Mouse (Mus musculus): Measurements from ENCODE around the gene Paqr9. TPM values are rescaled to one million over a fixed set of nuclear protein-coding genes. Genes with fewer than 3 reads are reported as not detected.
A peak's percentile ranks its signal among the peaks of the same experiment; 100 is the strongest.
"Not testable (repeated sequence)": the region's sequence is repeated elsewhere in the genome, so short reads cannot be mapped to it uniquely, and the experiment has no call there.

Paqr9 gene
- polyA plus RNA-seq (2016; fragmentation: Nextera tagmentation; extraction: Ambion mirVana), result 0.07 and 0.12 TPM in 2 replicates

GRCm38 (mm10) chr9:95559059-95559935 is at the start of gene Paqr9:
Paqr9 (plus strand) TSS chr9:95559657.
- H3K27me3 ChIP-seq (ENCODE audit: poor library complexity, severe bottlenecking), result peaks cover 96% of the 10 kb centered on the region
- H3K9me3 ChIP-seq, result no peaks in the 10 kb centered on the region
- H3K4me3 ChIP-seq, result peak within 1 kb of the TSS; percentile 71
- no peaks in the 10 kb centered on the region for H3K36me3 ChIP-seq (replicated peaks)
- WGBS, result 6% methylated on average over 115 of the region's 118 CpGs
- peak within 1 kb of the TSS; percentile 79 for H3K27ac ChIP-seq
- peak; percentile 40 for DNase-seq (ENCODE audit: extremely low spot score, low spot score)
- peaks cover 20% of the 10 kb centered on the region for H3K4me1 ChIP-seq

- DNase-seq (ENCODE audit: extremely low spot score, low spot score), result no peak
- Histone ChIP-seq H3K9me3 (no peaks in the 10 kb centered on the region), H3K4me3 (peak overlapping the region; percentile 92), H3K4me1 (peaks cover 22% of the 10 kb centered on the region), H3K36me3 (replicated peaks) (peaks cover 15% of the 10 kb centered on the region), H3K27me3 (ENCODE audit: poor library complexity, severe bottlenecking) (no peaks in the 10 kb centered on the region), H3K27ac (peak overlapping the region; percentile 94)
- WGBS, result 9% methylated on average over 21 of the region's 21 CpGs
Measured at GRCm38 (mm10) chr9:95510693-95511404, 48.6 kb upstream of the Paqr9 start.

GRCm38 (mm10) chr9:95511472-95512330 is 47.8 kb upstream of the Paqr9 start, which contains the start of gene U2surp:
U2surp (minus strand) TSS chr9:95511996.
- H3K27me3 ChIP-seq (ENCODE audit: poor library complexity, severe bottlenecking), result no peaks in the 10 kb centered on the region
- peak; percentile 96 for DNase-seq (ENCODE audit: extremely low spot score, low spot score)
- peak within 1 kb of the TSS; percentile 92 for H3K4me3 ChIP-seq
- under 1% methylated on average over 74 of the region's 74 CpGs for WGBS
- no peaks in the 10 kb centered on the region for H3K9me3 ChIP-seq
- peak within 1 kb of the TSS; percentile 94 for H3K27ac ChIP-seq
- peaks cover 15% of the 10 kb centered on the region for H3K36me3 ChIP-seq (replicated peaks)
- H3K4me1 ChIP-seq, result peaks cover 22% of the 10 kb centered on the region

GRCm38 (mm10) chr9:95512331-95513030 is 47.0 kb upstream of the Paqr9 start:
- H3K27me3 ChIP-seq (ENCODE audit: poor library complexity, severe bottlenecking), result no peaks in the 10 kb centered on the region
- 27% methylated on average over 15 of the region's 15 CpGs for WGBS
- no peak for DNase-seq (ENCODE audit: extremely low spot score, low spot score)
- peak overlapping the region; percentile 94 for H3K27ac ChIP-seq
- peaks cover 22% of the 10 kb centered on the region for H3K4me1 ChIP-seq
- H3K9me3 ChIP-seq, result no peaks in the 10 kb centered on the region
- peak overlapping the region; percentile 92 for H3K4me3 ChIP-seq
- peaks cover 12% of the 10 kb centered on the region for H3K36me3 ChIP-seq (replicated peaks)

GRCm38 (mm10) chr9:95513776-95514175 is 45.7 kb upstream of the Paqr9 start:
- no peaks in the 10 kb centered on the region for H3K9me3 ChIP-seq
- 94% methylated on average over 2 of the region's 2 CpGs for WGBS
- H3K36me3 ChIP-seq (replicated peaks), result 0 out of 2 replicates have a peak, but pooled peaks cover 2% of the 10 kb centered on the region
- no peak for DNase-seq (ENCODE audit: extremely low spot score, low spot score)
- H3K27ac ChIP-seq, result no peak overlapping the region
- no peaks in the 10 kb centered on the region for H3K27me3 ChIP-seq (ENCODE audit: poor library complexity, severe bottlenecking)
- H3K4me1 ChIP-seq, result peaks cover 22% of the 10 kb centered on the region
- no peak overlapping the region for H3K4me3 ChIP-seq

GRCm38 (mm10) chr9:95514361-95514760 is 45.1 kb upstream of the Paqr9 start:
- H3K4me3 ChIP-seq; DNase-seq (ENCODE audit: extremely low spot score, low spot score); H3K27me3 ChIP-seq (ENCODE audit: poor library complexity, severe bottlenecking); H3K36me3 ChIP-seq (replicated peaks); H3K9me3 ChIP-seq; H3K27ac ChIP-seq: not testable (repeated sequence)
- WGBS, result 97% methylated on average over 3 of the region's 3 CpGs
- H3K4me1 ChIP-seq, result peaks cover 22% of the 10 kb centered on the region

- no peak overlapping the region for H3K4me3 ChIP-seq
- H3K9me3 ChIP-seq, result no peaks in the 10 kb centered on the region
- no peaks in the 10 kb centered on the region for H3K27me3 ChIP-seq (ENCODE audit: poor library complexity, severe bottlenecking)
- H3K27ac ChIP-seq, result no peak overlapping the region
- H3K4me1 ChIP-seq, result no peaks in the 10 kb centered on the region
- no peaks in the 10 kb centered on the region for H3K36me3 ChIP-seq (replicated peaks)
- WGBS, result 91% methylated on average over 5 of the region's 5 CpGs
- DNase-seq (ENCODE audit: extremely low spot score, low spot score), result no peak
Measured at GRCm38 (mm10) chr9:95520563-95520962, 38.9 kb upstream of the Paqr9 start.

GRCm38 (mm10) chr9:95521031-95521430 is 38.4 kb upstream of the Paqr9 start:
- H3K4me1 ChIP-seq, result no peaks in the 10 kb centered on the region
- H3K27ac ChIP-seq, result no peak overlapping the region
- H3K4me3 ChIP-seq, result no peak overlapping the region
- DNase-seq (ENCODE audit: extremely low spot score, low spot score), result no peak
- H3K27me3 ChIP-seq (ENCODE audit: poor library complexity, severe bottlenecking), result no peaks in the 10 kb centered on the region
- WGBS, result 93% methylated on average over 8 of the region's 8 CpGs
- no peaks in the 10 kb centered on the region for H3K36me3 ChIP-seq (replicated peaks)
- no peaks in the 10 kb centered on the region for H3K9me3 ChIP-seq

GRCm38 (mm10) chr9:95521566-95521965 is 37.9 kb upstream of the Paqr9 start:
- Histone ChIP-seq H3K36me3 (replicated peaks) (no peaks in the 10 kb centered on the region), H3K4me1 (no peaks in the 10 kb centered on the region), H3K4me3 (no peak overlapping the region), H3K27me3 (ENCODE audit: poor library complexity, severe bottlenecking) (no peaks in the 10 kb centered on the region), H3K9me3 (no peaks in the 10 kb centered on the region), H3K27ac (no peak overlapping the region)
- no peak for DNase-seq (ENCODE audit: extremely low spot score, low spot score)
- 58% methylated on average over 10 of the region's 10 CpGs for WGBS

GRCm38 (mm10) chr9:95522561-95522960 is 36.9 kb upstream of the Paqr9 start:
- WGBS, result 90% methylated on average over 2 of the region's 2 CpGs
- no peaks in the 10 kb centered on the region for H3K36me3 ChIP-seq (replicated peaks)

GRCm38 (mm10) chr9:95525376-95525775 is 34.1 kb upstream of the Paqr9 start:
- Histone ChIP-seq H3K27ac (no peak overlapping the region), H3K4me1 (no peaks in the 10 kb centered on the region), H3K4me3 (no peak overlapping the region), H3K27me3 (ENCODE audit: poor library complexity, severe bottlenecking) (no peaks in the 10 kb centered on the region), H3K9me3 (no peaks in the 10 kb centered on the region), H3K36me3 (replicated peaks) (no peaks in the 10 kb centered on the region)
- WGBS, result 85% methylated on average over 6 of the region's 6 CpGs
- DNase-seq (ENCODE audit: extremely low spot score, low spot score), result no peak

More at GRCm38 (mm10) chr9:95522561-95522960, 36.9 kb upstream of the Paqr9 start:
- Histone ChIP-seq H3K27ac (no peak overlapping the region), H3K9me3 (no peaks in the 10 kb centered on the region), H3K4me3 (no peak overlapping the region), H3K27me3 (ENCODE audit: poor library complexity, severe bottlenecking) (no peaks in the 10 kb centered on the region), H3K4me1 (no peaks in the 10 kb centered on the region)
- DNase-seq (ENCODE audit: extremely low spot score, low spot score), result no peak

- H3K27ac ChIP-seq, result no peak overlapping the region
- H3K9me3 ChIP-seq, result no peaks in the 10 kb centered on the region
- 51% methylated on average over 2 of the region's 2 CpGs for WGBS
- no peaks in the 10 kb centered on the region for H3K27me3 ChIP-seq (ENCODE audit: poor library complexity, severe bottlenecking)
- no peak overlapping the region for H3K4me3 ChIP-seq
- DNase-seq (ENCODE audit: extremely low spot score, low spot score), result peak; percentile 24
- H3K4me1 ChIP-seq, result no peaks in the 10 kb centered on the region
- H3K36me3 ChIP-seq (replicated peaks), result no peaks in the 10 kb centered on the region
Measured at GRCm38 (mm10) chr9:95525961-95526360, 33.5 kb upstream of the Paqr9 start.
